Mouse (Mus musculus) liver, adult (tissue): Measurements from ENCODE around the gene Prmt7.

ENCODE experiments used
- GATA4 ChIP-seq: IDR thresholded peaks from 2 replicates; pipeline ENCODE4 v1.6.1; 2014; ENCODE audit warnings: mild to moderate bottlenecking, low read length; ENCODE audit not compliant: insufficient replicate concordance

The Prmt7 gene

GRCm38 (mm10) chr8:106263928-106264327, 53.2 kb downstream of the Prmt7 start:
- no peak for TF ChIP-seq GATA4

- no peak for TF ChIP-seq GATA4
These were observed 54.7 kb downstream of the Prmt7 start for GRCm38 (mm10) chr8:106265398-106265797.

DNA sequence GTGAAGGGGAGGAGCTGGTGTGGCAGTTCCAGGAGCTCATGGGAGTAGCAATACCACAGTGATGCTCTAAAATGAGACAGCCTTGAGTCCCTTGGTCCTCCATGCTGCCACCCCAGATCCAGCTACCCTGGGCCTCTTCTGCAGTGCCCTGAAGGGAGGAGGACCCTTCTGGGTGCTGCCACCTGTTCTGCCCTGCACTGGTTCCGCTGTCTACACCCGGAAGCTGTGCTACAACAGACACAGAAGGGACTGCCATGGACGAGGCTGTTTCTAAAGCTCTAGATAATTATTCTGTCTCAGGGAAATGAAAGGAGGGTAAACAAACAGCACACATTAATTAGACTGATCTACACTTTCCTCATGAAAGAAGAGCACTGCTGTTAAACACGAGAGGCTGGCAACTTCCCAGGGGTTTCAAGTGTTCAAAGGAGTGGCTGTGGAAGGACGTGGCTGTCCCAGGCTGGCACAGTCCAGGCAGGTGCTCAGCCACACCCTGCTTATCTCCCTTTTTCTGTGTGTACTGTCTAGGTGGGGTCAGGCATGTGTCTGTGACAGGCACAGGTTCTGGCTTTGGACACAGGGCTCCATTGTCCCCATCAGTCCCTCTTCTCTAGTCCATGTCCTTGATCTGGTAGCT, 58.1 kb downstream of the Prmt7 start:
- no peak for TF ChIP-seq GATA4

- no peak for TF ChIP-seq GATA4
These were observed 60.1 kb downstream of the Prmt7 start for GRCm38 (mm10) chr8:106270804-106271203.

DNA sequence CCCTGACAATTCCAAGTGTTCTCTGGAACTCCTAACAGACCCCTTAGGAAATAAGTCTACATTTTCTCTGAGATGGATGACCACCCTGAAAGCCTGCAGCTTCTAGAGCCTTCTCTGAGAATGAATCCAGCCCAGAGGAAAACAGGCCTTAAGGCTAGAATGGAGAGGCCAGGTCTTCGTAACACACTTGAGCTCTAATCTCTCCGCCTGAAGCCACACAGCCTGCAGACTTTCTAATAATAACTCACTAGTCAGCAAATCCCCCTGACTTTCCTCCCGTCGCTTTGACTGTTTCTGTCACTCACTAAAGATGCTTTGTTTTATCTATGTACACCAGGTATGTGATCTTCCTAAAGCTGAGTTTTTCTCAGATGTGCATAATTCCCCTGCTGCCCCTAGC, 60.6 kb downstream of the Prmt7 start:
- TF ChIP-seq GATA4, result no peak

GRCm38 (mm10) chr8:106273468-106273867, 62.7 kb downstream of the Prmt7 start:
- no peak for TF ChIP-seq GATA4

- TF ChIP-seq GATA4, result no peak
These were observed 66.1 kb downstream of the Prmt7 start for GRCm38 (mm10) chr8:106276709-106277317.

DNA sequence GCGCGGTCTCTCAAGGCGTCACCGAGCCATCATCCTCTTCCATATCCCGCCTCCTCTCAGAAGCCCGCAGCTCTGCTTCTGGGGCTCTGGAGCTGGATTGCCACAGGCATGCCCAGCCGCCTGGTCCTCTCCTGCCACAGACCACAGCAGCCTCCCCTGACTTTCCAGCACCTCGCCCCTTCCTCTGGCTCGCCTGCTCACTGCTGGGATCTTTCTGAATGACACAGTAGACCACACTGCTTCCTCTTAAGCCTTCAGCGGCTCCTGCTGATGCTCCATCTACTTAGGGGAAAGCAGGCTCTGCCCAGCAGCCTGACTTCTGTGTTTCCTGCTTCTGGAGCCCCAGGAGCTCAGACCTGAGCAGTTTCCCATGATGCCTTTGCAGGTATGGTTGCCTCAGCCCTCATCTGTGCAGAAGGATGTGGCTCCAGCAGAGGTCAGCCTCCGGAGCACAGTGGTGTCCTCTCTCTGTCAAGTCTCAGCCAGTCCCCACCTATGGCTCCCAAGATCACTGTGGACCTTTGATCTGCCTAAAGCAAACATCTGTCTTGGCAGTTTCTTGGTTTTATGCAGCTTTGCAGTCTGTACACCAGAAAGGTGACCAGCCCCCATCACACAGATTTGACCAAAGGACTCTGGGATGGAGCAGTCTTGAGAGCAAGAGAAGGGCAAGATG, 67.8 kb downstream of the Prmt7 start:
- no peak for TF ChIP-seq GATA4

GRCm38 (mm10) chr8:106280154-106280553, 69.4 kb downstream of the Prmt7 start:
- TF ChIP-seq GATA4, result no peak

- TF ChIP-seq GATA4, result no peak
These were observed 70.1 kb downstream of the Prmt7 start for GRCm38 (mm10) chr8:106280844-106281243.

DNA sequence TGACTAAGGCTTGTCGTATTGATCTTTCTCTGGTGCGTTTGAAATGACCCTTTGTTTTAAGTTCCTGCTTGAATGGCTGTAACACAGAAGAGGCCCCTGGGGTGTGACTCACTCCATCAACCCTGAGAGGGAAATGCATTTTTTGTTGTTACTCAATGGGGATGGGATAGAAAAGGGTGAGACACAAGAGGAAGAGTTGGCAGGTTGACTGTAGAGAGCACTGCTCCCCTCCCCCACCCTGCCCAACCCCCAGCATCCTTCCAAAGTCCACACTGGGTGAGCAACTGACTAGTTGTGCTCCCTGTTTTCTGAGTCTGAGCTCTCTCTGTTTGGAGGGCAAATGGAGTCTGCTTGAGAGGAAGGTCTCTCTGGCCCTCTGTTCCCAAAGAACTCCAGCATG, 76.7 kb downstream of the Prmt7 start:
- no peak for TF ChIP-seq GATA4

- no peak for TF ChIP-seq GATA4
These were observed 78.0 kb downstream of the Prmt7 start for GRCm38 (mm10) chr8:106288732-106289131.

DNA sequence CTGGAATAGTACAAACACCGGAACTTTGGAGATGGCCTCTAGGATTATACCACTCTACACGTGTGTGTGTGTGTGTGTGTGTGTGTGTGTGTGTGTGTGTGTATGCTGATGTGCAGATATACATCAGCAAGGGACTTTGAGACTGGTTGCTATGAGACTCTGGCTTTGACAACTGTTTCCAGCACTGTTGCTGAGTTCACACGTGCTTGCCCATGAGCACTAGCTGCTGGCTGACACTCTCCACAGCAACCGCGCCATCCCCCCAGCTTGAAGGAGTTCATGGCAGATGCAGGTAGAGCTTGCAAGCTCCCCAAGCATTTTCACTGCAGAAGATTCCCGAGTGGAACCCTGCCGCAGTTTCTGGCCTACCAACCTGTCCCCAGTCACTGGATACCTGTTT, 78.7 kb downstream of the Prmt7 start:
- TF ChIP-seq GATA4, result no peak

DNA sequence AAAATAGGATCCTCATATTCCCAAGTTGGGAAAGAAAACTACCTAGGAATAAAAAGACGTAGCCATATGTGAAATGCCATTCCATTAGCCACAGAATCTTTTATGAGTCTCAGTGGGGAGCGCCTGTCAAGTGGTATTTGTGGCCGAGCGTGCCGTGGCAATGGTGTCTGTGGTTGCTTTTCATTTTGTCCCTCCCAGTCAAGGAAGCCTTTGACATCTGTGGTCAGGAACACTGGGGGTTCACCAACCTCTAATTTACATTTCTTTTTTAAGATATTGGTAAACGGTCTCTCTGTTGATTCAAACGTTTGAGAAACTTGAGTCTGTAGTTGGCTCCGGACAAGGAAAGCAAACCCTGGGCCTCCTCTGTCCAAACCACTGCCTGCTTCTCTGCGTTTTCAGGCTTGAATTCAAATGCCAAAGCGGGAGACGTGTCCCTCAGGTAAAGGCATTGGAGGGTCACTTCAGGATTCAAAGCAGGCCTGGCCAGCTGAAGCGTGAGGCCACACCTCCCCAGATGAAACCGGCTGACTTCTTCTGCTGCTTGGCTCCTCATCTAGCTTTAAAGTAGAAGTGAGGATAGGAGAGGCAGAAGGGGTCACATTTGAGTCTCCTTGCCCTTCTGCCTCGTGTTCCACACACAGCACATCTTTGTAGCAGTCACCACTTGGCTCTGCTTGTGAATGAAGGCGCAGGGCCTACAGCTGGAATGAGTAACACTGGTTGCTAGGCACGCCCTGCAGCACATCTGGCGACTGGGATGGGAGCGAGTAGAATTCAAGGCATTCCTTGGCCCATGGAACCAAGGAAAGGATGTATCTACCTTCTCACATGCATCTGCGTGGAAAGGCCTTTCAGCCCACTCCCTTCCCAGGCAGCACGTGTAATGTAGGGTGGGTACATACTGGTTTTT, 82.0 kb downstream of the Prmt7 start:
- TF ChIP-seq GATA4, result no peak

DNA sequence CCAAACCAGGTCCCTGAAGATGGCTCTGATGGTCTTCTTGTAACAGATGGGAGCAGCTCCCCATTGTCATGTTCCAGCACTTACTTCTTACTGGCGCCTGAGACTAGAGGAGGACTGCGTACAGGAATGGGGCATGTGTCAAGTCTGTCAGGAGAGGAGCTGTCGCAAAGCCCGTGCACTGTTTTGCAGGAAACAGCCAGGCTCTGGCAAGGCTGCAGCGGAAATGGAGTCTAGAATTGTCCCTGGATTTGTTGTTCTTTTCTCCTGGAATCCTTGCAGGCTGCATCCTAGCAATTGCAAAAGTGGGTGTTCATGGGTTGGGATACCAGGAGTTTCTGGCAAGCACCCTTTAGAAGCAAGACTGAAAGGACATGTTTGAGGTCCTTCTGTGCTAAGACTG, 87.5 kb downstream of the Prmt7 start:
- no peak for TF ChIP-seq GATA4

GRCm38 (mm10) chr8:106298846-106299245, 88.1 kb downstream of the Prmt7 start:
- TF ChIP-seq GATA4, result no peak

- no peak for TF ChIP-seq GATA4
These were observed 89.0 kb downstream of the Prmt7 start for GRCm38 (mm10) chr8:106299686-106300085.
